Mouse (Mus musculus): ENCODE results near the gene Parp1. TPM values are rescaled to one million over a fixed set of nuclear protein-coding genes. Genes with fewer than 3 reads are reported as not detected.

Parp1 gene
- polyA plus RNA-seq (2015; fragmentation: Nextera tagmentation; extraction: Ambion mirVana) = 138 and 156 TPM in 2 replicates

DNA sequence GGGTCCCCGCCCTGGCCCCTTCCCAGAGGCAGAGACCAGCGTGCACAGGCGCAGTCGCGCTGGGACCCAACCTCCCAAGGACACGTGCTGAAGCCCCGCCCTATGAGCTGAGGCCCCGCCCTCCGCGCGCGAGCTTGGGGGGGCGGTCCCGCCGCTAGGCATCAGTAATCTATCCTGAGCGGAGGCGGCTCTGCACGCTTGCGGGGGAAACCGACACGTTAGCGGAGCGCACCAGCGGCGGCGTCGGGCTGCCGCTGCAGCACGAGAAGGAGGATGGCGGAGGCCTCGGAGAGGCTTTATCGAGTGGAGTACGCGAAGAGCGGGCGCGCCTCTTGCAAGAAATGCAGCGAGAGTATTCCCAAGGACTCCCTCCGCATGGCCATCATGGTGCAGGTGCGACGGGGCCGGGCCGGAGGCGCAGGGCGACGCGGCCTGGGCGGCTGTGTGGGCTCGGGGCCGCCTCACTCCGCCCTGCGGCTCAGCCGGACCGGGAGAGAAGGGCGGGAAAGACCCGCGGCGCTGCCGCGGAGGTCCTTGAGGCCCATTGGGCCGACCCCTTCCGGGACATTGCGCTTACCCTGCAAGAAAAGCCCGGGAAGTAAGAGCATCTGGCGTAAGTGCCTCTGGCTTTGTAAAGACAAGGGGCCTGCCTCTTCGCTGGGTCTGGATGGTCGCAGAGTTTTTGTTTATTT, at the start of gene Parp1:
Parp1 (plus strand) TSS at position 164 of the 692 bp plus-strand sequence.
- peak; percentile 99 for ATAC-seq
- H3K4me1 ChIP-seq (replicated peaks; ENCODE audit: control insufficient read depth, insufficient read depth, low read length) = peaks cover 27% of the 10 kb centered on the region
- peak within 1 kb of the TSS; percentile 91 for H3K9ac ChIP-seq (replicated peaks; ENCODE audit: low read depth, low read length)
- no peaks in the 10 kb centered on the region for H3K9me3 ChIP-seq (ENCODE audit: control insufficient read depth, low read length)
- under 1% methylated on average over 67 of the region's 67 CpGs for WGBS
- H3K36me3 ChIP-seq (ENCODE audit: control insufficient read depth, insufficient read depth) = peaks cover 4% of the 10 kb centered on the region
- H3K27ac ChIP-seq (ENCODE audit: low read length) = peak within 1 kb of the TSS; percentile 92
- H3K4me2 ChIP-seq (ENCODE audit: low read length) = peak within 1 kb of the TSS; percentile 95
- H3K27me3 ChIP-seq (replicated peaks; ENCODE audit: control insufficient read depth, insufficient read depth, low read length) = no peaks in the 10 kb centered on the region
- H3K4me3 ChIP-seq (replicated peaks; ENCODE audit: low read length) = peak within 1 kb of the TSS; percentile 90

GRCm38 (mm10) chr1:180519520-180519919, 49.2 kb upstream of the Parp1 start:
- Histone ChIP-seq H3K36me3 (ENCODE audit: control insufficient read depth, insufficient read depth) (no peaks in the 10 kb centered on the region), H3K4me2 (ENCODE audit: low read length) (no peak overlapping the region), H3K4me1 (replicated peaks; ENCODE audit: control insufficient read depth, insufficient read depth, low read length) (peaks cover 9% of the 10 kb centered on the region), H3K9ac (replicated peaks; ENCODE audit: low read depth, low read length) (no peak overlapping the region), H3K9me3 (ENCODE audit: control insufficient read depth, low read length) (no peaks in the 10 kb centered on the region), H3K27me3 (replicated peaks; ENCODE audit: control insufficient read depth, insufficient read depth, low read length) (no peaks in the 10 kb centered on the region), H3K27ac (ENCODE audit: low read length) (no peak overlapping the region), H3K4me3 (replicated peaks; ENCODE audit: low read length) (no peak overlapping the region)
- 84% methylated on average over 8 of the region's 8 CpGs for whole genome bisulfite sequencing
- no peak for ATAC-seq

DNA sequence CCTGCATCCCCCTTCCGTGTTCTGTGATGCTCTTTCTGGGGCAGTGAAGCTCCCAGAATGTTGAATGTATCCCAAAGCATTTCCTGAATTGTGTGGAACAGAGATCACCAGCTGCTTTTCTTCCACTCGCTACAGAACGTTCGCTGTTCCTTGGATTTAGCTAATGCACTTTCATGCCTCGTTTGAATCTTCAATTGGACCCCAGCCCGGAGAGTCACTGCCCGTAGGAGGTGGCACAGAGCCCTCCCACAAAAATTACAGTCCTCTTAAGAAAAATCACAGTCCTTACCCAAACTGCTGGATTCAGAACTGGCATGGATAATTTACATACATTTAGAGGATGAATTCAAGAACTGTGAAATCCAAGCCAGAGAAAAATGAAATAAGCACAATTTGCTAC, 48.5 kb upstream of the Parp1 start:
- Histone ChIP-seq H3K4me3 (replicated peaks; ENCODE audit: low read length) (no peak overlapping the region), H3K4me2 (ENCODE audit: low read length) (no peak overlapping the region), H3K36me3 (ENCODE audit: control insufficient read depth, insufficient read depth) (no peaks in the 10 kb centered on the region), H3K9ac (replicated peaks; ENCODE audit: low read depth, low read length) (no peak overlapping the region), H3K9me3 (ENCODE audit: control insufficient read depth, low read length) (no peaks in the 10 kb centered on the region), H3K27ac (ENCODE audit: low read length) (no peak overlapping the region), H3K4me1 (replicated peaks; ENCODE audit: control insufficient read depth, insufficient read depth, low read length) (peaks cover 9% of the 10 kb centered on the region), H3K27me3 (replicated peaks; ENCODE audit: control insufficient read depth, insufficient read depth, low read length) (no peaks in the 10 kb centered on the region)
- ATAC-seq = no peak
- 15% methylated on average over 7 of the region's 7 CpGs for WGBS

DNA sequence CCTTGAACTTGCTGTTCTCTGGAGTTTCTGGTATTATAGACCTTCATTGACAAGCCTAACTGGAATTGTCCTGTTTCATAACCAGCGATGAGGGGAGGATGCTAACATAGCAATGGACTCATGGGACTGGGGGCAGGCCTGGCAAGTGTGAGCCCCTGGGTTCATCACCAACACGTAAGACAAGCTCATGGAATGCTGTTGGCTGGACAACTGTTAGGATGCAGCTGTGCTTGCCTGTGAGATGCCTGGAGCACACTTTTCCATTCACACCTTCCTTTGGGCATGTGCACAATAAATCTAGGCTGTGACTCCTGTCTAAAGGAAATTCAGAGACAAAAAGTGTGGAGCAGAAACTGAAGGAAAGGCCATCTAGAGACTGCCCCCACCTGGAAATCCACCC, 45.4 kb upstream of the Parp1 start:
- no peak overlapping the region for H3K27ac ChIP-seq (ENCODE audit: low read length)
- ATAC-seq = no peak

DNA sequence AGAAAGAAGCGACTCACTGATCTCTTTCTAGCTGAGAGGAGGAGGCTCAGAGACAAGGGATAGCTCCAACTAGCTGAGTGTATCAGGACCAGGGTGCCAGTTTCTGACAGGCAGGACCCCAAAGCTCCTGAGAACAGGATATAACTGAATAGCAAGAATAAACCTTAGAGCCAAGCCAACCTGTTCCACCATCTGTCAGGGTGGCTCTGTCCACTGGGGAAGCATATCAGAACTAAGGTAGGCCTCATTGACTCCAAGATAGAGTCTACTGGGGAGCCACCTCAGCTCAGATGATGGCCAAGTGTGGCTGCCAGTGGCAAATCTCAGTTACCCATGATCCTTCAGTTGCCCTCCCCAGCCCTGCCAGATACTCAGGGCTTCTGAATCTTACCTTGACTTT, 43.4 kb upstream of the Parp1 start:
- H3K36me3 ChIP-seq (ENCODE audit: control insufficient read depth, insufficient read depth) = no peaks in the 10 kb centered on the region
- no peaks in the 10 kb centered on the region for H3K9me3 ChIP-seq (ENCODE audit: control insufficient read depth, low read length)
- no peaks in the 10 kb centered on the region for H3K27me3 ChIP-seq (replicated peaks; ENCODE audit: control insufficient read depth, insufficient read depth, low read length)
- H3K4me1 ChIP-seq (replicated peaks; ENCODE audit: control insufficient read depth, insufficient read depth, low read length) = no peaks in the 10 kb centered on the region
- no peak overlapping the region for H3K4me2 ChIP-seq (ENCODE audit: low read length)
- H3K4me3 ChIP-seq (replicated peaks; ENCODE audit: low read length) = no peak overlapping the region
- no peak overlapping the region for H3K9ac ChIP-seq (replicated peaks; ENCODE audit: low read depth, low read length)
- WGBS = 79% methylated on average over 1 of the region's 1 CpGs
- no peak for ATAC-seq
- no peak overlapping the region for H3K27ac ChIP-seq (ENCODE audit: low read length)

More for the DNA sequence above, 45.4 kb upstream of the Parp1 start:
- no peak overlapping the region for H3K4me3 ChIP-seq (replicated peaks; ENCODE audit: low read length)
- no peaks in the 10 kb centered on the region for H3K27me3 ChIP-seq (replicated peaks; ENCODE audit: control insufficient read depth, insufficient read depth, low read length)
- H3K36me3 ChIP-seq (ENCODE audit: control insufficient read depth, insufficient read depth) = no peaks in the 10 kb centered on the region
- no peaks in the 10 kb centered on the region for H3K9me3 ChIP-seq (ENCODE audit: control insufficient read depth, low read length)
- peaks cover 6% of the 10 kb centered on the region for H3K4me1 ChIP-seq (replicated peaks; ENCODE audit: control insufficient read depth, insufficient read depth, low read length)
- no peak overlapping the region for H3K4me2 ChIP-seq (ENCODE audit: low read length)
- 89% methylated on average over 2 of the region's 2 CpGs for WGBS
- no peak overlapping the region for H3K9ac ChIP-seq (replicated peaks; ENCODE audit: low read depth, low read length)

- 93% methylated on average over 7 of the region's 7 CpGs for WGBS
Measured at GRCm38 (mm10) chr1:180529847-180530246, 38.9 kb upstream of the Parp1 start.

GRCm38 (mm10) chr1:180530457-180531263, 38.1 kb upstream of the Parp1 start:
- H3K4me2 ChIP-seq (ENCODE audit: low read length) = no peak overlapping the region
- no peaks in the 10 kb centered on the region for H3K27me3 ChIP-seq (replicated peaks; ENCODE audit: control insufficient read depth, insufficient read depth, low read length)
- peaks cover 3% of the 10 kb centered on the region; the same call in 1 of the 2 replicates for H3K4me1 ChIP-seq (replicated peaks; ENCODE audit: control insufficient read depth, insufficient read depth, low read length)
- no peak for ATAC-seq
- H3K9ac ChIP-seq (replicated peaks; ENCODE audit: low read depth, low read length) = no peak overlapping the region
- peaks cover 7% of the 10 kb centered on the region for H3K9me3 ChIP-seq (ENCODE audit: control insufficient read depth, low read length)
- H3K27ac ChIP-seq (ENCODE audit: low read length) = no peak overlapping the region
- no peak overlapping the region for H3K4me3 ChIP-seq (replicated peaks; ENCODE audit: low read length)
- WGBS = 66% methylated on average over 8 of the region's 8 CpGs
- no peaks in the 10 kb centered on the region for H3K36me3 ChIP-seq (ENCODE audit: control insufficient read depth, insufficient read depth)

More at GRCm38 (mm10) chr1:180529847-180530246, 38.9 kb upstream of the Parp1 start:
- H3K4me3 ChIP-seq (replicated peaks; ENCODE audit: low read length) = no peak overlapping the region
- peaks cover 7% of the 10 kb centered on the region for H3K9me3 ChIP-seq (ENCODE audit: control insufficient read depth, low read length)
- H3K27me3 ChIP-seq (replicated peaks; ENCODE audit: control insufficient read depth, insufficient read depth, low read length) = no peaks in the 10 kb centered on the region
- peaks cover 3% of the 10 kb centered on the region; the same call in 1 of the 2 replicates for H3K4me1 ChIP-seq (replicated peaks; ENCODE audit: control insufficient read depth, insufficient read depth, low read length)
- no peak for ATAC-seq
- no peak overlapping the region for H3K27ac ChIP-seq (ENCODE audit: low read length)
- H3K9ac ChIP-seq (replicated peaks; ENCODE audit: low read depth, low read length) = no peak overlapping the region
- no peak overlapping the region for H3K4me2 ChIP-seq (ENCODE audit: low read length)
- no peaks in the 10 kb centered on the region for H3K36me3 ChIP-seq (ENCODE audit: control insufficient read depth, insufficient read depth)

DNA sequence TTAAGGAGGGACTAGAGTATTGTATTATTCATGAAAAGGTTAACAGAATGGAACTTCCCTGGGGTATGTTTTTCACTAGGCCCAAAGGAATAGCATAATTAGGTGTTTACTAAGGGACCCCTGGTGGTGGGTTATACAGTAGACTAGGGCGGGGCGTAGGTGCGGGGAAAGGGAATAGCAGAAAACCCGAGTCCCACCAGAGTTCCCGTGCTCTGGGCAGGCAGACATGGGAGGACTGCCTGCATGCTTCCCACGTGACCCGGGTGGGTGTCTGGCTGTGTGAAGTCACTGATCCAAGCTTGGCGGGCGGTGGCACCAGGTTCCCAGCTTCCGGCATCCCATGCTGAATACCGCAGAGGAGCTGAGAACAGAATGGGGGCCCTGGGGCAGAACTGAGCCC, 36.1 kb upstream of the Parp1 start:
- no peaks in the 10 kb centered on the region for H3K36me3 ChIP-seq (ENCODE audit: control insufficient read depth, insufficient read depth)
- WGBS = 95% methylated on average over 11 of the region's 11 CpGs
- no peak for ATAC-seq
- no peak overlapping the region for H3K27ac ChIP-seq (ENCODE audit: low read length)
- H3K4me2 ChIP-seq (ENCODE audit: low read length) = no peak overlapping the region
- no peak overlapping the region for H3K9ac ChIP-seq (replicated peaks; ENCODE audit: low read depth, low read length)
- peaks cover 7% of the 10 kb centered on the region for H3K9me3 ChIP-seq (ENCODE audit: control insufficient read depth, low read length)
- no peak overlapping the region for H3K4me3 ChIP-seq (replicated peaks; ENCODE audit: low read length)
- no peaks in the 10 kb centered on the region for H3K27me3 ChIP-seq (replicated peaks; ENCODE audit: control insufficient read depth, insufficient read depth, low read length)
- H3K4me1 ChIP-seq (replicated peaks; ENCODE audit: control insufficient read depth, insufficient read depth, low read length) = peaks cover 7% of the 10 kb centered on the region

DNA sequence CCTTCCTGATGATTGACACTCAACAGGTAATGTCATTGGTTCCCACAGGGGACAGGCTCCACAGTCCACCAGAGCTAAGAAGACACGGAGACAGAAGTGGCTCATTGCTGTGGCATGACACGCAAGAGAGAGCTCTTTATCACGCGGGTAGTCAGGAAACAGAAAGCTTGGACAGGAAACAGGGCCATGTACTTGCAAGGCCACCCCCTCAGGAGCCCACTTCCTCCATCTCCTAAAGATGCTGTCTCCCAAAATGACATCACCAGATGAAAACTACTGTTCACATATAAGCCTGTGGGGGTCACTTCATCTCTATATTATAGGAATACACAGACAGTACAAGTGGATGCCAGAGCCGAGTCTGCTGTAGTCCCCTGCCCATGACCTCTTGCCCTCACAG, 32.0 kb upstream of the Parp1 start:
- peak overlapping the region; percentile 58; the same call in 1 of the 2 replicates for H3K27ac ChIP-seq (ENCODE audit: low read length)

More for the DNA sequence above, 32.0 kb upstream of the Parp1 start:
- WGBS = 78% methylated on average over 5 of the region's 5 CpGs
- Histone ChIP-seq H3K36me3 (ENCODE audit: control insufficient read depth, insufficient read depth) (no peaks in the 10 kb centered on the region), H3K4me1 (replicated peaks; ENCODE audit: control insufficient read depth, insufficient read depth, low read length) (peaks cover 6% of the 10 kb centered on the region), H3K4me2 (ENCODE audit: low read length) (no peak overlapping the region), H3K4me3 (replicated peaks; ENCODE audit: low read length) (no peak overlapping the region), H3K9me3 (ENCODE audit: control insufficient read depth, low read length) (peaks cover 7% of the 10 kb centered on the region), H3K9ac (replicated peaks; ENCODE audit: low read depth, low read length) (no peak overlapping the region), H3K27me3 (replicated peaks; ENCODE audit: control insufficient read depth, insufficient read depth, low read length) (no peaks in the 10 kb centered on the region)
- ATAC-seq = no peak

Measured in forebrain, embryonic 16.5 days (tissue).